Mouse (Mus musculus) heart, embryonic 14.5 days (tissue): ENCODE data around the gene Heatr9. TPM values are rescaled to one million over a fixed set of nuclear protein-coding genes. Genes with fewer than 3 reads are reported as not detected.

ENCODE experiments used
- ATAC-seq: fragments of 200-750 bp; cut with Nextera tagmentation; 2 replicates; pipeline ENCODE4 v1.8.0; 2017; ENCODE audit warnings: low read depth, moderate TSS enrichment; ENCODE audit not compliant: insufficient number of reproducible peaks, insufficient read depth, low FRiP score
- H3K27ac ChIP-seq, 2 experiments: fragments of 200-500 bp in 1 of 2; fragments of 300-500 bp in 1 of 2; sonication (generic) in 1 of 2; replicated peaks in 1 of 2; 2 replicates each; pipeline ENCODE4 v1.5.1; 2012 to 2014; ENCODE audit warnings: low read depth in 2 of 2, low read length in 2 of 2, control low read depth in 1 of 2, mild to moderate bottlenecking in 1 of 2, mixed read lengths in 1 of 2; ENCODE audit not compliant: control insufficient read depth in 1 of 2, insufficient read depth in 1 of 2
- H3K27me3 ChIP-seq: fragments of 300-500 bp; sonication (generic); 2 replicates; pipeline ENCODE4 v1.6.1; 2014; ENCODE audit warnings: mild to moderate bottlenecking, low read length, control low read depth; ENCODE audit not compliant: control insufficient read depth, insufficient read depth
- H3K36me3 ChIP-seq: fragments of 300-500 bp; sonication (generic); 2 replicates; pipeline ENCODE4 v1.6.1; 2014; ENCODE audit warnings: mild to moderate bottlenecking, control low read depth, low read length, mixed read lengths; ENCODE audit not compliant: control insufficient read depth, insufficient read depth
- H3K4me1 ChIP-seq, 2 experiments: fragments of 200-500 bp in 1 of 2; fragments of 300-500 bp in 1 of 2; sonication (generic) in 1 of 2; 2 replicates each; pipeline ENCODE4 v1.6.1; 2012 to 2014; ENCODE audit warnings: low read length in 2 of 2, control low read depth in 1 of 2, mixed read lengths in 1 of 2; ENCODE audit not compliant: control insufficient read depth in 2 of 2, insufficient read depth in 2 of 2
- H3K4me2 ChIP-seq: fragments of 300-500 bp; sonication (generic); 2 replicates; pipeline ENCODE4 v1.6.1; 2014; ENCODE audit warnings: mild to moderate bottlenecking, low read length
- H3K4me3 ChIP-seq, 2 experiments: fragments of 200-500 bp in 1 of 2; fragments of 300-500 bp in 1 of 2; sonication (generic) in 1 of 2; 2 replicates each; pipeline ENCODE4 v1.5.1; 2012 to 2014; ENCODE audit warnings: low read length in 2 of 2, mild to moderate bottlenecking in 2 of 2, control low read depth in 1 of 2, low read depth in 1 of 2, moderate library complexity in 1 of 2; ENCODE audit not compliant: control insufficient read depth in 1 of 2, insufficient read depth in 1 of 2
- H3K9ac ChIP-seq: fragments of 300-500 bp; sonication (generic); 2 replicates; pipeline ENCODE4 v1.6.1; 2014; ENCODE audit warnings: mild to moderate bottlenecking, low read length
- H3K9me3 ChIP-seq: fragments of 300-500 bp; sonication (generic); 2 replicates; pipeline ENCODE4 v1.6.1; 2016; ENCODE audit warnings: low read length, control low read depth; ENCODE audit not compliant: control insufficient read depth
- WGBS: fragments of 180-500 bp; shearing (Covaris S2); extraction: QIAGEN DNeasy Blood & Tissue Kit; methylation state at CpG from one replicate; pipeline ENCODE4 v1.1.7; 2014; 5-methylcytosine and 5-hydroxymethylcytosine counted together
- polyA plus RNA-seq: library from polyadenylated mRNA; unstranded; fragments of >200 nt; fragmentation: Nextera tagmentation; extraction: Ambion mirVana; gene quantifications from 2 replicates; pipeline ENCODE4 v1.2.1, GENCODE M21; 2014

The Heatr9 gene
- polyA plus RNA-seq, 1 experiment from 2014 or later = not detected

DNA sequence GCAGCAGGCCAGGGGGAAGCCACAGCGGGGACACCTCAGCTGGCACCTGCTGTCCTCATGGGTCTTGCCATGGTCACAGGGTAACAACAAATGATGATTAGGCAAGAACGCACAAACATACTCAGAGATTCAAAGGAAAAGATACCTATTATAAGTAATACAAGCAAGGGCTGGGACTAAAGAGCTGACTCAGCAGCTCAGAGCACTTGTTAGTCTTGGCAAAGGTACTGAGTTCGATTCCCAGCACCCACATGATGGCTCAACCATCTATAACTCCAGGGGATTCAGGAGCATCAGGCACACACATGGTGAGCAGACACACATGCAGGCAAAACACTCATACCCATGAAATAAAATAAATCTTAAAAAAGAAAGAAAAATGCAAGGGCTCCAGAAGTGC lies 19.4 kb upstream of the Heatr9 start:
- no peaks in the 10 kb centered on the region for H3K4me1 ChIP-seq
- WGBS = 83% methylated on average over 3 of the region's 3 CpGs
- H3K9me3 ChIP-seq = no peaks in the 10 kb centered on the region
- no peak overlapping the region for H3K4me3 ChIP-seq
- no peak overlapping the region for H3K9ac ChIP-seq
- no peak overlapping the region for H3K27ac ChIP-seq
- no peaks in the 10 kb centered on the region for H3K27me3 ChIP-seq
- H3K4me2 ChIP-seq = no peak overlapping the region
- no peak for ATAC-seq
- no peaks in the 10 kb centered on the region for H3K36me3 ChIP-seq

DNA sequence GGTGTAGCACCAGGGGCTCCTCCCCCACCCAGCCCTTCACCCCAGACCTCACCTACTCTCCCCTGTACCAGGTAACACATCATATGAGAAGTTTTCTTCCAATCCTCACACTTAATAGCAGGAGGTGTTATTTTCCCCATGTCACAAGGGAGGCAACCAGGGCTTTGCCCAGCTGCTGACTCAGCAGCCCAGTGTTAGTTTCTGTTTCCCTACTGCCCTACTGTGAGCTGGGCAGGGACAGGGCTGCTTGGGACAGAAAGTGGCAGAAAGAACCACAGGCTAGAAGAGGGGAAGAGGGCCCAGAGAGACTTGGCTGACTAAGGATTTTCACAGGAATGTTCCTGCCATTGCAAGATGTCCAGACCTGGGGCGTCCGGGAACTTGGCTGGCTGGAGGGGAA lies 19.0 kb upstream of the Heatr9 start:
- Histone ChIP-seq H3K4me1 (no peaks in the 10 kb centered on the region), H3K27me3 (no peaks in the 10 kb centered on the region)
- WGBS = 78% methylated on average over 2 of the region's 2 CpGs

DNA sequence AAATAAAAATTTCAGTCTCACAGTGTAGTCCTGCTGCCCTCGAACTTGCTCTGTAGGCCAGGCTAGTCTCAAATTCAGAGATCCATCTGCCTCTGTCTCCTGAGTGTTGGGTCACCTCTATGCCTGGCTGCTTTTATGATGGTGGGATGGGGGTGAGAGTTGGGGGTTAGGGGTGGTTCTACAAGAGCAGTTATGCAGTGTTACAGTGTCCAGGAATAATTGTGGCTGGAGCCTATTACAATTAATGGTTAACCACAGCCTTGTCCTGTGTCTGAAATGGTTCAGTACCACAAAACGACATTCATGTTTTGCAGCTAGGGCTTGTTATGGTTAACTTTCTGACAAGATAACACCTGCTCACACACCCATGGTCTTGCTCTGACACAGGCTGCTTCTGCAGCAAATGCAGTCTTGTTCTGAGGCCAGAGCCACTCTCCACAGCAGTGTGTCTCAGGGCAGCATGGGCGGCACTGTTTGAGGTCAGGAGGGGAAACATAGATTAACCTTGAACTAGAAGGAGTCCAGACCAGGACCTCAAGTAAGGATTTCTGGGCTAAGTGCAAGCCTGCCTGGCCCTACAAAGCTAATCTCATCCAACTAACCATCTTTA lies 16.8 kb upstream of the Heatr9 start:
- WGBS = 70% methylated on average over 3 of the region's 3 CpGs
- H3K36me3 ChIP-seq = no peaks in the 10 kb centered on the region
- H3K9me3 ChIP-seq = no peaks in the 10 kb centered on the region
- no peak overlapping the region for H3K27ac ChIP-seq
- H3K4me3 ChIP-seq = no peak overlapping the region
- ATAC-seq = no peak
- H3K4me2 ChIP-seq = no peak overlapping the region
- no peaks in the 10 kb centered on the region for H3K27me3 ChIP-seq
- H3K4me1 ChIP-seq = peaks cover 6 to 9% of the 10 kb centered on the region in 2 experiments; a peak in 3 of 4 replicates
- no peak overlapping the region for H3K9ac ChIP-seq

More for the DNA sequence above, 19.0 kb upstream of the Heatr9 start:
- no peak overlapping the region for H3K4me3 ChIP-seq
- no peak overlapping the region for H3K9ac ChIP-seq
- no peak for ATAC-seq
- no peaks in the 10 kb centered on the region for H3K36me3 ChIP-seq
- no peaks in the 10 kb centered on the region for H3K9me3 ChIP-seq
- no peak overlapping the region for H3K4me2 ChIP-seq
- no peak overlapping the region for H3K27ac ChIP-seq

DNA sequence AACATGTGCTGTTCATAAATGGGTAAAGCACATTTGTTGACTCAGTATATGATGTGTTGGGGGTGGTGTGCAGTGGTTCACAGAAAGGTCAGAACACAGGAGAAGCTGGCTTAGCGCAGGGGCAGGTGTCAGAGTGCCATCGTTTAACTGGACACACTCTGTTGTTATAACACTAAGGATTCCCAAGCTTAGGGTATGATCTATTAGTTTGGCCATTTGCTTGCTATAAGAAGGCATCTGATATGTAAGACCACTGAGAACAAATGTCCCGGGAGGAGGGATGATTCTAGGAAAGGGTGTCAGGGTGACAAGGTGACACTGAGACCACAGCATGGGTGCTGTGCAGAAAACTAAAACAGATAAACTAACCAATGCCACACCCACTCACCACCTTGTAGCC lies 14.9 kb upstream of the Heatr9 start:
- Histone ChIP-seq H3K27me3 (no peaks in the 10 kb centered on the region), H3K4me2 (no peak overlapping the region), H3K9ac (no peak overlapping the region), H3K9me3 (no peaks in the 10 kb centered on the region), H3K4me3 (no peak overlapping the region), H3K36me3 (no peaks in the 10 kb centered on the region), H3K4me1 (peaks cover 6 to 9% of the 10 kb centered on the region in 2 experiments; a peak in 3 of 4 replicates), H3K27ac (no peak overlapping the region)
- WGBS = 82% methylated on average over 3 of the region's 3 CpGs
- ATAC-seq = no peak

DNA sequence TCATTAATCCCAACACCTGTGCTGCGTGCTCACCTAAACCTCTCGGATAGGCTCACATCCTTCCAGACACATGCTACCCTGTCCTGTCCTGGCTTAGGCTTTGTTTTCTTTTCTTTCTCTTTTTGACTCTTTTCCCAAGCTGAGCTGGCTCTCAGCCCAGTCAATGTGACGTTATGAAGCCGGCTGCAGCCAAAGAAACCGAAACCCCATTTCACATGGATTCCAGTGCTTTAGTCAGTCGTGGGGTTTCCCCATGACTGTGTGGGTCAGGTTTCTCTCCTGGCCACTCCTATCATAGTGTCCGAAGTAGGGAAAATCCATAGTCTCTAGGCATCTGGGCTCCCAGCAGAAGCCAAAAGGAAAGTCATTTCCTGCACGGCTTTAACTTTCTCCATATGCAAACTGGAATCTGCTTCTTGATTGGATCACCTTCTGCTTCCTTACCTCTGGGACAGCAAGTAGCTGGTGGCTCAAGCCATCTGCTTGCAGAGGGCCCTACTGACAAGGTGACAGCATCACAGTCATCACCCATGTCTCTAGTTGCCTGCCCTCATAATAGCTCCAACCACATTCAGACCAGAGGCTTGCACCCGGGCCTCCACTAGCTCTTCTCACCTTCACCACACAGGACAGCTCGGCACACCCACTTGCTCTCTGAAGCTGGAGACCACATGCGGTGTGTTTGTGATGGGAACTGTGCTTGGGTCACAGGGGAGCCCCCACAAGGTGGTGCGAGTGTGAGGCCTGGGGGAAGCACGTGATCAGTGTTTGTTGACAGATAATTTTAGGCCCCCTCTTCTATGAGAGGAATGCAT lies 12.8 kb upstream of the Heatr9 start:
- Histone ChIP-seq H3K36me3 (no peaks in the 10 kb centered on the region), H3K4me1 (peaks cover 6 to 9% of the 10 kb centered on the region in 2 experiments; a peak in 3 of 4 replicates), H3K9me3 (no peaks in the 10 kb centered on the region), H3K27me3 (no peaks in the 10 kb centered on the region), H3K4me2 (peak overlapping the region; percentile 26), H3K4me3 (0 out of 4 replicates have a peak overlapping the region, but pooled peaks of 1 of the 2 experiments have one; percentile 4), H3K9ac (no peak overlapping the region), H3K27ac (peak overlapping the region; percentile 17 to 49; a peak in 2 of 4 replicates)
- 42% methylated on average over 13 of the region's 13 CpGs for WGBS
- 0 out of 2 replicates have a peak, but pooled peaks have one; percentile 58 for ATAC-seq

DNA sequence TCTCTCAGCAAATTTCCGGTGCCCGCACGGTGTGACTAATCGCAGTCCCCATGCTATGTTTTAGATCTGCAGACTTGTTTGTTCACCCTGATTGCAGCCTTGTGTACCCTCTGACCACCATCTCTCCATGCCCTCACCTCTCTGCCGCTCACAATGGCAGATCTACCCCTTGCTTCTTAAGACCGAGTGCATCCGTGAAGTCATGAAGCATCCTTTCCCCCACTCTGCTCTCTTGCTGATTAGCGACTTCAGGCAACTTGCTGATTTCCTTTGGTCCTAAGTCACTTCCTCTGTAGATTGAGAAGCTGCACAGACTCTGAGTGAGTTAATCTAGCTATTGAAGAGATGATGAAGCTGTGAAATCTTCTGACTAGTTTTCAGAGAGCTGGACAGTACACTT lies 12.2 kb upstream of the Heatr9 start:
- Histone ChIP-seq H3K36me3 (no peaks in the 10 kb centered on the region), H3K9ac (no peak overlapping the region), H3K27me3 (no peaks in the 10 kb centered on the region), H3K9me3 (no peaks in the 10 kb centered on the region), H3K27ac (peak overlapping the region in 1 of 2 experiments; percentile 15; a peak in 2 of 4 replicates), H3K4me1 (peaks cover 6 to 9% of the 10 kb centered on the region in 2 experiments; a peak in 3 of 4 replicates), H3K4me3 (no peak overlapping the region), H3K4me2 (peak overlapping the region; percentile 26; the same call in 1 of the 2 replicates)
- no peak for ATAC-seq
- WGBS = 72% methylated on average over 8 of the region's 8 CpGs

DNA sequence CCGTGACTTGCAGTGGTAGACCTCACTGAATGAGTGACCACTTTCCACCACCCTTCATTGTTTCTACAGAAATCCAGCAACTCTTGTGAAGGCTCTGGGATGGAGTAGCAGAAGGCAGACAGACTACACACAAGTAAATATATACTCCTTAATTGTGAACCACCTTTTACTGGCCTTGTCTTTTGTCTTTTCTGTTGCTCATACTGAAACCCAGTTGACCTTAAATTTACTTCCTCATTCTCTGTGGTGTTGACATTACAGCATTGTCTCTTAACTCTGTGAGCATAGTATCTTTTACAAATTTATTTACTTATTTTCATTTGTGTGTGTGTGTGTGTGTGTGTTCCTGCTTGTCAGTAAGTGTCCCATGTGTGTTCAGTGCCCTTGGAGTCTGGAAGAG lies 11.2 kb upstream of the Heatr9 start:
- peaks cover 6 to 9% of the 10 kb centered on the region in 2 experiments; a peak in 3 of 4 replicates for H3K4me1 ChIP-seq
- no peaks in the 10 kb centered on the region for H3K27me3 ChIP-seq
- H3K9ac ChIP-seq = no peak overlapping the region
- no peaks in the 10 kb centered on the region for H3K36me3 ChIP-seq
- no peak for ATAC-seq
- no peak overlapping the region for H3K4me2 ChIP-seq
- H3K27ac ChIP-seq = no peak overlapping the region
- no peak overlapping the region for H3K4me3 ChIP-seq
- H3K9me3 ChIP-seq = no peaks in the 10 kb centered on the region
- WGBS = 86% methylated on average over 1 of the region's 1 CpGs
